Mouse (Mus musculus): ENCODE results near the gene Tenm4.

The Tenm4 gene

DNA sequence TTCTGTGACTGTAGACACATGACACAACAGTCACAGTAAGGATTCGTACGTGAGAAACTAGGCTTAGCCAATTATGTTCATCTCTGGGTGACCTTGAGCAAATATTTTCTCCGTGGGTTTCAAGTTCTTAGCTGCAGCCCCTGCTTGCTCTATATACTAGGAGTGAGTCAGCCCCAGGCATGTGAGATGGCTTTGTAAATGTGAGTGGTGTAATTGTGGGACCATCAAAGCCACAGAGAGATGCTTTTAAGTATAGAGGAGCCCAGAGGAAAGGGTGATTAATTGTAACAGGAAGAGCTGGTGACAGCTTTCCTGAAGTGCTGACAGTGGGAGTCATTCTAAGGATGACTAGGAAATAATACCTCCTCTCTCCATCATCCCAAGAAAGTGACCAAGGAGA is 662.0 kb downstream of the Tenm4 start:
- no peak for DNase-seq

GRCm38 (mm10) chr7:96834681-96835289 is 663.7 kb downstream of the Tenm4 start:
- DNase-seq: peak in 1 of 2 experiments; percentile 9

DNA sequence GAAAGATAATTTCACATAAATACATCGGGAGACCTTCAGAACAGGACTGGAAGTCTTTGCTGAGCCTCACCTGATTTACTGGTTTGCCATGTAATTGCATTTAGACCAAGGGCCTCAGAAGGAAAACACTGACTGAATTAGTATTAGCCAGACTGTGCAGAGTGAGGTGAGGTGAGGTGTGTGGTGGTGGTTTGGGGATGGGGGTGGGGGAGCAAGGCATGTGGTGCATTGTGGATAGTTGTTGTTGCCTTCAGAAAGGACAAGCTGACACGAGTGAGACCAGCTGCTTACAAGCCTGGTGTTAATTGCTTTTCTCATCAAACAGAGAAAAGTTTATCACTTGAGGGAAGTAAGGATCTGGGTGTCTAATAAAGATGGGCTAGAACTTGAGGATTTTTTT is 664.3 kb downstream of the Tenm4 start:
- no peak for DNase-seq

- DNase-seq: no peak
Observed at GRCm38 (mm10) chr7:96838271-96838841, 667.3 kb downstream of the Tenm4 start.

DNA sequence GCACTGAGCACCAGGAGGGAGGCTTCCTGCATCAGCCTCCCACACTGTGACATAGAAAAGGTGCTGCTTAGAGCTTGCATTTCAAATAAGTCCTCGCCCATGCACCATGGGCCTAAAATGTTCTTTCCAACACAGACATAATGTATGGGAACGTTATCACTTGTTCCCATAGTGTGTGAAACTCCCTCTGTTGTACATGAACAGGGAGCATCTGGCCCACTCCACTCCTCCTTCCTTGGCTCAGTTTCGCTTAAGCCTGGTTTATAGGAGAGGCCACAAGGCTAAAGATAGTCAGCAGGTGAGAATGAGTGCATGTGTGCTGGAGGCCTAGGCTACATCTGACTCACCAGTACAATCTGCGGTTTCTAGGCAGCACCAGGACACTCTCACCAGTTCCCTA is 667.9 kb downstream of the Tenm4 start:
- DNase-seq: no peak

DNA sequence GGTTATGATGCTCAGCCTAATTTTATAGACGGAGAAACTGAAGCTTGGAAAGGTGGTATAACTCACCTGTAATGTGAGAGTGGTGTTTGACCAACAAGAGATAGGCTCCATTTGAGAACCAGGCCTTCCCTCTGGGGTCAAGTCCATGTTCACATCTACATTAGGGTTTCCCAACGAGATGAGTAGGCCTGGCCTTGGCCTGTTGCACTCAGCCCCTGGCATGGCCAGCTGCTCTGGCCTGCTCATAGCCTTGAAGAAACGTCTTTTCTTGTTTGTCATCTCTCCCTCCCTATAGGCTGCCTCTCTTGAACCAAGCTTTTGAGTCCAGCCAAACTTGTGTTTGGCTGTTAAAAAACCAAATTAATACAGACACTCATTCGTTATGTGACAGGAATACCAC is 668.5 kb downstream of the Tenm4 start:
- no peak for DNase-seq

- DNase-seq: no peak
Observed at GRCm38 (mm10) chr7:96842477-96843255, 671.6 kb downstream of the Tenm4 start.

GRCm38 (mm10) chr7:96844104-96844894 is 673.3 kb downstream of the Tenm4 start:
- no peak for DNase-seq

GRCm38 (mm10) chr7:96852781-96853180 is 681.7 kb downstream of the Tenm4 start:
- no peak for DNase-seq

DNA sequence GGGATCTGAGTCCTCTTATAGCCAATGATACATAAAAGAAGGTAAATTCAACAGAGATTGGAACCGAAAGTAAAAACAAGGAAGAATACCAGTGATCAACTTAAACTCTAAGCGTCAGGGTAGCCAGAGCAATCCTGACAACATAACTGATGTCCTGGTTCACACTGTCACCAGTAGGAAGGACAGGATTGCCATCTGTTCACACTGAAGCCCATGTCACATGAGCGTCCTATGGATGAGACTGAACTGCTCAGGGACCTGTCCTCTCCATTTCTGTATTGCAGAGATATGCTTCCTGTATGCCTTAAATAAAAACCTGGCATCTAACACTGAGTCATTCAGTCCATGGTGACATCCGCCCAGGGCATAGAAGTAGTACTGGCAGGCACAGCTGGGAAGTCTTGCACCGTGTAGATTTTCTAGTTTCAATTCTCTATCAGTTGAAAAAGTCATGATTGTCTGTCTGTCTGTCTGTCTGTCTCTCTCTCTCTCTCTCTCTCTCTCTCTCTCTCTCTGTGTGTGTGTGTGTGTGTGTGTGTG is 684.9 kb downstream of the Tenm4 start:
- no peak for DNase-seq

GRCm38 (mm10) chr7:96856518-96856917 is 685.5 kb downstream of the Tenm4 start:
- DNase-seq: no peak

DNA sequence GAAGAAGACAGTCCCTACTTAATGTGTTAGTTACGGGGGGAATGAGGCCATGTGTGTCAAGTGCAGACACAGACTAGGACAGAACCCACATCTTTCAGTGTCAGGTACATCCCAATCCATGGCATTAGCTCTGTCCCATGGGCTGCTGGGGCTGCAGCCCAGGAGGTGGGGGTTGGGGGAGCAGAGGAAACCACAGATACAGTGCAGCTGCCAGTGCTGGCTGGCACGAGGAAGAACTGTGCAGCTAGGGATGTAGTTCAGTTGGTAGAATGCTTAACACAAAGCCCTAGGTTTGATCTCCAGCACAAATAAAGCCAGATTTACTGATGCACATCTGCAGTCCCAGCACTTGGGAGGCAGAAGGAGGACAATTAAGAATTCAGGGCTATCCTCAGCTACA is 688.0 kb downstream of the Tenm4 start:
- DNase-seq: no peak

- DNase-seq: no peak
Observed at GRCm38 (mm10) chr7:96859684-96860083, 688.6 kb downstream of the Tenm4 start.

GRCm38 (mm10) chr7:96860650-96861049 is 689.6 kb downstream of the Tenm4 start:
- DNase-seq: no peak

GRCm38 (mm10) chr7:96864894-96865722 is 694.1 kb downstream of the Tenm4 start:
- peak in 1 of 2 experiments; percentile 9 for DNase-seq

GRCm38 (mm10) chr7:96869079-96869810 is 698.2 kb downstream of the Tenm4 start:
- DNase-seq: peak; percentile 77 to 81

- DNase-seq: no peak
Observed at GRCm38 (mm10) chr7:96870473-96870872, 699.4 kb downstream of the Tenm4 start.

DNA sequence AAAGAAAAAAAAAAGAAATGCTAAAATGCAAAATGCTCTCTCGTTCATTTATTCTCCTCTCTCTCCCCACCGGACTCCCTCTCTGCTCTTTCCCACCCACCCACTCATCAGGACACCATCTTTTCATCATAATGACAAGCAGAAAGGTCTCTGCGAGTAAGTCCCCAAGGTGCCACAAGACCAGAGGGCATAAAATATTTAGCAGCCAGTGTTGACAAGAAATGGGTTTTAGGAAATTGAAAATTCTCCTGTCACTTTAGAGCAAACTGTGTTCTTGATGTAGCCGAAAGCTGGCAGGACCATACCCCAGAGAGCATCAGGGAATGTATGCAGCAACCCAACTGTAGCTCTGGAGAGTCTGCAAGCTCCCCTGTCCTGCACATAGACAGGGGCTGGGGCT is 700.0 kb downstream of the Tenm4 start:
- DNase-seq: no peak

DNA sequence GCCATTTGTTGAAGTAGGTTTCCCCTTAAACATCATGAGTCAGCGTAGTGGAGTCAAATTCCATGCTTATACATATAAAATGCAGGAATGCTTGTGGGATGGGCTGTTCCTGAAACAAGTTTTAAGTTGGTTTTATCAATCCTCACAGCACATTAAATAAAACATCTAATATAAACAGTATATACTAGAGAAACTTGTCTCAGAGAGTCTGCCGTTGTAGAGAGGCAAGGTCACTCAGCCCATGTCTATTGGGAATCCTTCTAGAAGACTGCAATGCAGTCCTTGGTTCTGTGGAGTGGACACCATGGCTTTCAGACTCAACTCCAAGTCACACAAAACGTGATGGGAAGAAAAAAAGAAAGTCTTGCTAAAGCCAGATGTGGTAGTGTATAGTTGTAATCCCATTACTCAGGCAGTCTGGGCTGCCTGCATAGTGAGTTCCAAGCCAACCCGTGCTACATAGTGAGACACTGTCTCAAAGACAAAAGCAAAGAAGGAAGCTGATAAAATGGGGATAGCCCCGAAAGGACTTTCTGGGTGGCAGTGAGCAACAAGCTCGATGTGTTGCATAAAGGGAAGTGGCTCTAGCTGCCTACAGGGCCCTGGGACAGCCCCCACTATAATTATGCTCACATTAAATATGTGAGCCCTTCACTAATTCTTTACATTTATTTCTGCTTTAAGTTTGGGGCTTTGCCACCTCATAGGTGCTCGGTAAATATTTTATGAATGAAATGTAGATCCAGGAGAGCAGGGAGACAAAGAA is 707.6 kb downstream of the Tenm4 start:
- DNase-seq: no peak

GRCm38 (mm10) chr7:96879593-96879992 is 708.5 kb downstream of the Tenm4 start:
- DNase-seq: no peak
